Mouse (Mus musculus): ENCODE measurements at regions not wholly inside any gene's neighbourhood (a gene's known extent, or its start where the extent isn't known, plus 50 kb on each side); places are given as distances from the start of the nearest gene placed in this dataset.
A peak's percentile ranks its signal among the peaks of the same experiment; 100 is the strongest.

DNA sequence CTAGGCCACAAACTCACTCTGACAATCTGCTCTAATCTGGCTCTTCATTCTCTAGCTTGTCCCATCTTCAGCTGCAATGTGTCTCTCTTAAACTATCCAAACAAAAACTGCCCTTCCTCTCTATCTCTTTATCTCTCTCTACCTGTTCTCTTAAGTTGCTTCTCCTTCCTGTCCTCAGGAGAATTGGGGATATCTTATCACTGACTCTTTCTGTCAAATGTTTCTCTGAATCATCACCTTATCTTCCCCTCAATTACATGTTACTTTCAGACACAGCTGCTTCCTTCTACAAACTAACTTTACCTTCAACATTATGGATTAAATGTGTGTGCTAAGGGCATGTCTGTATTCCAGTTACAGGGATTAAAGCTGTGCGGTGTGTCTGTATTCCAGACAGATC is 671.4 kb downstream of the Pla2g4a start (continued):
- TF ChIP-seq NRF1 (IDR thresholded peaks at IDR 0.05; ENCODE audit: insufficient read depth, low read depth, low read length, poor library complexity, severe bottlenecking) (no peak), MAX (IDR thresholded peaks at IDR 0.05; ENCODE audit: low read length) (no peak), MXI1 (IDR thresholded peaks at IDR 0.05; ENCODE audit: low read depth, low read length) (no peak), BHLHE40 (IDR thresholded peaks at IDR 0.05; ENCODE audit: borderline replicate concordance, low read depth, low read length) (no peak), GABPA (IDR thresholded peaks at IDR 0.05; ENCODE audit: low read depth, low read length) (no peak), ZMIZ1 (IDR thresholded peaks at IDR 0.05; ENCODE audit: low read depth, low read length) (no peak), POLR2A (IDR thresholded peaks at IDR 0.05; ENCODE audit: control insufficient read depth in 1 of 2, insufficient read depth in 1 of 2, low read depth in 1 of 2, low read length in 2 of 2, poor library complexity in 1 of 2) (no peak), TCF12 (IDR thresholded peaks at IDR 0.05; ENCODE audit: low read depth, low read length) (peak; percentile 64), CHD2 (IDR thresholded peaks at IDR 0.05; ENCODE audit: low read length) (no peak), ZNF384 (IDR thresholded peaks at IDR 0.05; ENCODE audit: low read depth, low read length) (no peak), RAD21 (IDR thresholded peaks at IDR 0.05; ENCODE audit: low read depth, low read length) (no peak), CTCF (IDR thresholded peaks at IDR 0.05 in 2 of 3, conservative IDR thresholded peaks at IDR 0.05 in 1 of 3; ENCODE audit: control insufficient read depth in 1 of 3, insufficient read depth in 1 of 3, low read depth in 2 of 3, low read length in 3 of 3, poor library complexity in 1 of 3, severe bottlenecking in 1 of 3) (no peak), MEF2A (IDR thresholded peaks at IDR 0.05; ENCODE audit: extremely low read depth, insufficient replicate concordance, low read depth, low read length, poor library complexity, severe bottlenecking) (no peak), POLR2AphosphoS2 (IDR thresholded peaks at IDR 0.05; ENCODE audit: low read length) (no peak), GATA1 (IDR thresholded peaks at IDR 0.05; ENCODE audit: low read depth, low read length) (peak; percentile 69), EP300 (IDR thresholded peaks at IDR 0.05; ENCODE audit: low read depth in 1 of 2, low read length in 2 of 2) (peak; percentile 67 to 69), CHD1 (IDR thresholded peaks at IDR 0.05; ENCODE audit: low read depth, low read length) (no peak), MAFK (IDR thresholded peaks at IDR 0.05; ENCODE audit: borderline replicate concordance, low read depth, low read length) (no peak), SIN3A (IDR thresholded peaks at IDR 0.05; ENCODE audit: low read length) (no peak), MYB (IDR thresholded peaks at IDR 0.05; ENCODE audit: low read depth, low read length) (no peak)

- no peak overlapping the region for H3K9ac ChIP-seq (ENCODE audit: control insufficient read depth, low read depth, low read length, poor library complexity, severe bottlenecking)
- no peak overlapping the region for H3K4me3 ChIP-seq (ENCODE audit: control insufficient read depth in 1 of 2, insufficient read depth in 1 of 2, low read depth in 2 of 2, low read length in 2 of 2)
- no peak for DNase-seq (ENCODE audit: low read depth, low spot score)
- H3K79me2 ChIP-seq (ENCODE audit: control insufficient read depth, insufficient read depth, low read length, poor library complexity), result no peaks in the 10 kb centered on the region
- H3K27me3 ChIP-seq (ENCODE audit: control insufficient read depth in 1 of 2, insufficient read depth in 2 of 2, low read length in 2 of 2), result no peaks in the 10 kb centered on the region
- H3K9me3 ChIP-seq (replicated peaks; ENCODE audit: insufficient read depth, low read length), result no peaks in the 10 kb centered on the region
- TF ChIP-seq NRF1 (IDR thresholded peaks at IDR 0.05; ENCODE audit: insufficient read depth, low read depth, low read length, poor library complexity, severe bottlenecking), result no peak
- TF ChIP-seq UBTF (IDR thresholded peaks at IDR 0.05; ENCODE audit: borderline replicate concordance, insufficient read depth, low read depth, low read length), result no peak
- TF ChIP-seq ZKSCAN1 (IDR thresholded peaks at IDR 0.05; ENCODE audit: low read depth, low read length), result no peak
- no peak for TF ChIP-seq MAFK (IDR thresholded peaks at IDR 0.05; ENCODE audit: borderline replicate concordance, low read depth, low read length)
- no peak for TF ChIP-seq POLR2A (IDR thresholded peaks at IDR 0.05; ENCODE audit: control insufficient read depth in 1 of 2, insufficient read depth in 1 of 2, low read depth in 1 of 2, low read length in 2 of 2, poor library complexity in 1 of 2)
- no peak for TF ChIP-seq ZMIZ1 (IDR thresholded peaks at IDR 0.05; ENCODE audit: low read depth, low read length)
- TF ChIP-seq ZNF384 (IDR thresholded peaks at IDR 0.05; ENCODE audit: low read depth, low read length), result no peak
- no peak for TF ChIP-seq ZC3H11A (IDR thresholded peaks at IDR 0.05; ENCODE audit: low read depth, low read length)
- TF ChIP-seq MYC (IDR thresholded peaks at IDR 0.05; ENCODE audit: low read depth, low read length), result no peak
- TF ChIP-seq BHLHE40 (IDR thresholded peaks at IDR 0.05; ENCODE audit: borderline replicate concordance, low read depth, low read length), result no peak
- TF ChIP-seq CHD1 (IDR thresholded peaks at IDR 0.05; ENCODE audit: low read depth, low read length), result no peak
- TF ChIP-seq POLR2AphosphoS5 (IDR thresholded peaks at IDR 0.05; ENCODE audit: borderline replicate concordance, low read depth, low read length), result no peak
- TF ChIP-seq MAX (IDR thresholded peaks at IDR 0.05; ENCODE audit: low read length), result no peak
- no peaks in the 10 kb centered on the region for H3K4me1 ChIP-seq (ENCODE audit: control insufficient read depth in 1 of 2, insufficient read depth in 2 of 2, low read length in 2 of 2)
- H3K27ac ChIP-seq (ENCODE audit: control insufficient read depth, low read depth, low read length), result no peak overlapping the region
- H3K36me3 ChIP-seq (ENCODE audit: control insufficient read depth in 1 of 2, insufficient read depth in 2 of 2, low read length in 2 of 2), result peaks cover 0 to 2% of the 10 kb centered on the region in 2 experiments; a peak in 2 of 4 replicates
These were observed 686.2 kb downstream of the Pla2g4a start for GRCm38 (mm10) chr1:149274932-149275331.
